ENCODE assay signal across 8 mouse cellular contexts in genomic region chr11:45881026-45881682, GRCm38 (mm10). TPM values are rescaled to one million over a fixed set of nuclear protein-coding genes. Genes with fewer than 3 reads are reported as not detected.
DNase-seq lines count a peak whose midpoint lies in the region; ATAC-seq lines count a peak whose summit lies in the region.

No protein-coding gene starts in this region.

- peak overlapping the region; percentile 1 for H3K27ac ChIP-seq in forebrain, embryonic 15.5 days (replicated peaks)
- H3K27ac ChIP-seq in intestine, embryonic 14.5 days (ENCODE audit: low read depth), result no peak overlapping the region
- H3K27ac ChIP-seq in limb, embryonic 15.5 days, result peak overlapping the region; percentile 68
- no peak overlapping the region for H3K27ac ChIP-seq in neural tube, embryonic 12.5 days

- no peak overlapping the region for H3K4me2 ChIP-seq in forebrain, embryonic 15.5 days (replicated peaks)
- 0 out of 2 replicates have a peak overlapping the region, but pooled peaks have one; percentile 4 for H3K4me2 ChIP-seq in intestine, embryonic 14.5 days (ENCODE audit: low read length)
- H3K4me2 ChIP-seq in limb, embryonic 15.5 days, result no peak overlapping the region
- H3K4me2 ChIP-seq in neural tube, embryonic 12.5 days (replicated peaks), result 0 out of 2 replicates have a peak overlapping the region, but pooled peaks have one; percentile 16

- WGBS in forebrain, embryonic 15.5 days, result 14% methylated on average over 6 of the region's 6 CpGs
- 62% methylated on average over 6 of the region's 6 CpGs for WGBS in intestine, embryonic 14.5 days
- 27% methylated on average over 6 of the region's 6 CpGs for WGBS in limb, embryonic 15.5 days
- 63% methylated on average over 6 of the region's 6 CpGs for whole genome bisulfite sequencing in neural tube, embryonic 12.5 days

- no peak overlapping the region for H3K9ac ChIP-seq in forebrain, embryonic 15.5 days (replicated peaks)
- no peak overlapping the region for H3K9ac ChIP-seq in intestine, embryonic 14.5 days (ENCODE audit: low read length)
- H3K9ac ChIP-seq in limb, embryonic 15.5 days, result no peak overlapping the region
- H3K9ac ChIP-seq in neural tube, embryonic 12.5 days, result no peak overlapping the region

- no peak overlapping the region for H3K4me3 ChIP-seq in forebrain, embryonic 15.5 days
- no peak overlapping the region for H3K4me3 ChIP-seq in intestine, embryonic 14.5 days (ENCODE audit: low read depth, low read length)
- H3K4me3 ChIP-seq in limb, embryonic 15.5 days, result no peak overlapping the region
- H3K4me3 ChIP-seq in neural tube, embryonic 12.5 days, result no peak overlapping the region

- peak; percentile 22 for DNase-seq in right cerebral cortex, adult 18-20 months
- DNase-seq in right cerebral cortex, postnatal 14 days, result no peak
- DNase-seq in adrenal gland, postnatal 14 days, result peak; percentile 61
- no peak for DNase-seq in intestine, embryonic 14.5 days (ENCODE audit: low spot score)
- no peak for DNase-seq in natural killer cell, adult 2 months (ENCODE audit: low spot score in 2 of 2)

- no peaks in the 10 kb centered on the region for H3K9me3 ChIP-seq in forebrain, embryonic 15.5 days
- H3K9me3 ChIP-seq in intestine, embryonic 14.5 days (ENCODE audit: control insufficient read depth, low read length), result no peaks in the 10 kb centered on the region
- H3K9me3 ChIP-seq in limb, embryonic 15.5 days, result no peaks in the 10 kb centered on the region
- no peaks in the 10 kb centered on the region for H3K9me3 ChIP-seq in neural tube, embryonic 12.5 days

- H3K27me3 ChIP-seq in forebrain, embryonic 15.5 days, result no peaks in the 10 kb centered on the region
- H3K27me3 ChIP-seq in intestine, embryonic 14.5 days (replicated peaks; ENCODE audit: control insufficient read depth, insufficient read depth, low read length), result no peaks in the 10 kb centered on the region
- no peaks in the 10 kb centered on the region for H3K27me3 ChIP-seq in limb, embryonic 15.5 days
- H3K27me3 ChIP-seq in neural tube, embryonic 12.5 days (replicated peaks), result no peaks in the 10 kb centered on the region

- H3K36me3 ChIP-seq in forebrain, embryonic 15.5 days, result peaks cover 2% of the 10 kb centered on the region; the same call in 1 of the 2 replicates
- peaks cover 20% of the 10 kb centered on the region for H3K36me3 ChIP-seq in intestine, embryonic 14.5 days (ENCODE audit: control insufficient read depth, insufficient read depth, low read length)
- H3K36me3 ChIP-seq in limb, embryonic 15.5 days, result peaks cover 11% of the 10 kb centered on the region
- no peaks in the 10 kb centered on the region; the same call in 1 of the 2 replicates for H3K36me3 ChIP-seq in neural tube, embryonic 12.5 days

- ATAC-seq in forebrain, embryonic 15.5 days (replicated peaks), result peak; percentile 51
- 0 out of 2 replicates have a peak, but pooled peaks have one; percentile 14 for ATAC-seq in intestine, embryonic 14.5 days (replicated peaks; ENCODE audit: low FRiP score, low TSS enrichment, low read depth)
- ATAC-seq in limb, embryonic 15.5 days (ENCODE audit: insufficient number of reproducible peaks, low FRiP score, low TSS enrichment, low read depth), result no peak
- ATAC-seq in neural tube, embryonic 12.5 days (ENCODE audit: low FRiP score, low read depth), result peak; percentile 55

- H3K4me1 ChIP-seq in forebrain, embryonic 15.5 days, result peaks cover 30% of the 10 kb centered on the region
- peaks cover 24% of the 10 kb centered on the region for H3K4me1 ChIP-seq in intestine, embryonic 14.5 days (replicated peaks; ENCODE audit: control insufficient read depth, insufficient read depth, low read length)
- H3K4me1 ChIP-seq in limb, embryonic 15.5 days, result peaks cover 33% of the 10 kb centered on the region
- peaks cover 9% of the 10 kb centered on the region for H3K4me1 ChIP-seq in neural tube, embryonic 12.5 days

RNA-seq across cellular contexts. Expression of gene Clint1, which starts 29.3 kb away (rescaled TPM):
- total RNA-seq in adrenal gland, postnatal 14 days (2021), result 66.5 and 67.2 TPM in 2 replicates
- 47.4 and 51.1 TPM in 2 replicates for polyA plus RNA-seq in forebrain, embryonic 15.5 days (2015; fragmentation: Nextera tagmentation; extraction: Ambion mirVana)
- polyA plus RNA-seq in intestine, embryonic 14.5 days (2014; fragmentation: Nextera tagmentation; extraction: Ambion mirVana), result 82.1 and 83.1 TPM in 2 replicates
- polyA plus RNA-seq in limb, embryonic 15.5 days (2015; fragmentation: Nextera tagmentation; extraction: Ambion mirVana), result 72.7 and 84.5 TPM in 2 replicates
- 75.9 and 78.3 TPM in 2 replicates for polyA plus RNA-seq in neural tube, embryonic 12.5 days (2016; fragmentation: Nextera tagmentation; extraction: Ambion mirVana)

Comparison
In these comparisons a context has a peak if more than half of its experiments do, and no peak if none do; other contexts are left out.
1. DNase-seq: peak in right cerebral cortex, adult 18-20 months (single experiment) and adrenal gland, postnatal 14 days (single experiment); none in right cerebral cortex, postnatal 14 days (single experiment), intestine, embryonic 14.5 days (single experiment) and natural killer cell, adult 2 months (0 of 2).
2. H3K27ac ChIP-seq: peak in forebrain, embryonic 15.5 days (single experiment) and limb, embryonic 15.5 days (single experiment); none in intestine, embryonic 14.5 days (single experiment) and neural tube, embryonic 12.5 days (single experiment).
3. H3K4me2 ChIP-seq: peak in intestine, embryonic 14.5 days (single experiment) and neural tube, embryonic 12.5 days (single experiment); none in forebrain, embryonic 15.5 days (single experiment) and limb, embryonic 15.5 days (single experiment).